Mouse (Mus musculus): ENCODE measurements around the gene Slc30a3. TPM values are rescaled to one million over a fixed set of nuclear protein-coding genes. Genes with fewer than 3 reads are reported as not detected.

The Slc30a3 gene
- polyA plus RNA-seq, 1 experiment, result not detected

DNA sequence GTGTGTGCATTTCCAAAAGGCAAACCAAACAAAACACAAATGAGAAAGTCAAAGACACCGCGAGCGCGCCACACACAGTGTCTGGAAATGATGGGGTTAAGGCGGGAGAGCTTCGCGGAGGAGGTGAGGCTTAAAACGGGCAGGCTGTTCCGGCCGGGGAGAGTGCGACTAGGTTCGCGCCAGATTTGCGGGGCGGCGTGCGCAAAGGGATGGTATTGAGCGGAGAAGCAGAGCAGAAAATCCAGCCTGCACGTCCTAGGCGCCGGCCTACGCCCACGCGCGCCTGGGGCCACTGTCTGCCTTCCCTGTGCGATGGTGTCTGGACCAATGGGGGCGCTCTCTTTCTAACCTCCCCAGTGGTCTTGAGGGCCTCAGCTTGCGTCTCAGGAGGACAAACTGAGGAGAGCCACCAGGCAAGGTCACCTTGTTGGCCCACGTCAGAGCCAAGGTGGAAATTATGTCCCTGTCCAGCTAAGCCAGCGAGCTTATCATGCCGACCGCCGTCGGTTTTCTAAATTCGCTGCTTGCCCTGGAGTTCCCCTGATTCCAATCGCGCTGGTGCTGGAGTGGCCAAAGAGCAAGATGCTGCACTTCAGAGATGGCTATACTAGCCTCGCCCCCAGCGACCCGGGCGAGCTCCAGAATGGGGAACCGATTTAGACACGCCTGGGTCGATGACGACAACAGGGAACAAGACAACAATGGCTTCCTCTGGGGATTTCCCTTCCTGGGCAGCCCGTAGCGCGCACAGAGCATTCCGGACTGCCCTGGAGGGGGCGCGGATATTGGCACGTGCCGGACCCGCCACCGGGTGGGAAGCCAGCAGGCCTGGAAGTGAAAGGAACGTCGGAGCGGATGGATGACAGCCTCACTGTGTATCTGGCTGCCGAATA lies 13.0 kb downstream of the Slc30a3 start:
- Histone ChIP-seq H3K4me1 (ENCODE audit: control insufficient read depth) (peaks cover 5% of the 10 kb centered on the region), H3K36me3 (ENCODE audit: control insufficient read depth) (no peaks in the 10 kb centered on the region), H3K4me3 (replicated peaks) (no peak overlapping the region), H3K27me3 (ENCODE audit: control insufficient read depth) (peaks cover 92% of the 10 kb centered on the region), H3K9me3 (ENCODE audit: control insufficient read depth, low read length) (peaks cover 5% of the 10 kb centered on the region; the same call in 1 of the 2 replicates)
- TF ChIP-seq GATA1 (IDR thresholded peaks at IDR 0.05; ENCODE audit: low read length) (no peak), TAL1 (IDR thresholded peaks at IDR 0.05; ENCODE audit: low read length) (no peak)

DNA sequence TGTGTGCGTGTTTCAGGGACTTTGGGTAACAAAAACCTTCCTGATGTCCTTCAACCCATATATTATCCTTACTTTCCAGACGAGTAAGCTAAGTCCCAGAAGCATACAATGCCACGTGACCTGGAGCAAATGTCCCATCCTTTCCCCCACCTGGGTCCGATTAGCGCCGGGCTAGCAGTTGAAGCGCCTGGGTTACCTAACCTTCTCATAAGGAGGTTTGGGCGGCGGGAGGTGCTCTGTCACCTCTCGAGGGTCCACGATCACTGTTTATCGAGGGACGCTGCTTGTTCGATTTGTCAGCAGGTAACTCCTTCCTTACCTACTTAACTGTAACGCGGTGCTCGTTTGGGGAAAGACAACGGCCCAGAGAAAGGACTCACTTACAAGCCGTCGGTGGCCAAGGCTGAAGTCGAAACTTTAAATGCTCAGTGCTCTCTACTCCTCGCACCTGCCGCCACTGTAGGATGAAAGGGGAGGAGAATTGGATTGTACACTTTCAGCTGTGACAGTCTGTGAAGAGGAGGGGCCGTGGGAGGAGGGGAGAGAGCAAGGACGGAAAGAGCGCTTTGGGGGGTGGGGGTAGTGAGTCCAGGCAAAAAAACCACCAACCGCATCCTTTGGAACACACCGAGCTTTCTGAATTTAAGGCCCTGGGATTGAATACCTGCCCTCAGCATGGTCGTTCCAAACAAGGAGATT lies 13.8 kb downstream of the Slc30a3 start:
- Histone ChIP-seq H3K9me3 (ENCODE audit: control insufficient read depth, low read length) (peaks cover 5% of the 10 kb centered on the region; the same call in 1 of the 2 replicates), H3K36me3 (ENCODE audit: control insufficient read depth) (no peaks in the 10 kb centered on the region), H3K4me3 (replicated peaks) (no peak overlapping the region), H3K4me1 (ENCODE audit: control insufficient read depth) (peaks cover 5% of the 10 kb centered on the region), H3K27me3 (ENCODE audit: control insufficient read depth) (peaks cover 96% of the 10 kb centered on the region)
- TF ChIP-seq TAL1 (IDR thresholded peaks at IDR 0.05; ENCODE audit: low read length) (no peak), GATA1 (IDR thresholded peaks at IDR 0.05; ENCODE audit: low read length) (no peak)

DNA sequence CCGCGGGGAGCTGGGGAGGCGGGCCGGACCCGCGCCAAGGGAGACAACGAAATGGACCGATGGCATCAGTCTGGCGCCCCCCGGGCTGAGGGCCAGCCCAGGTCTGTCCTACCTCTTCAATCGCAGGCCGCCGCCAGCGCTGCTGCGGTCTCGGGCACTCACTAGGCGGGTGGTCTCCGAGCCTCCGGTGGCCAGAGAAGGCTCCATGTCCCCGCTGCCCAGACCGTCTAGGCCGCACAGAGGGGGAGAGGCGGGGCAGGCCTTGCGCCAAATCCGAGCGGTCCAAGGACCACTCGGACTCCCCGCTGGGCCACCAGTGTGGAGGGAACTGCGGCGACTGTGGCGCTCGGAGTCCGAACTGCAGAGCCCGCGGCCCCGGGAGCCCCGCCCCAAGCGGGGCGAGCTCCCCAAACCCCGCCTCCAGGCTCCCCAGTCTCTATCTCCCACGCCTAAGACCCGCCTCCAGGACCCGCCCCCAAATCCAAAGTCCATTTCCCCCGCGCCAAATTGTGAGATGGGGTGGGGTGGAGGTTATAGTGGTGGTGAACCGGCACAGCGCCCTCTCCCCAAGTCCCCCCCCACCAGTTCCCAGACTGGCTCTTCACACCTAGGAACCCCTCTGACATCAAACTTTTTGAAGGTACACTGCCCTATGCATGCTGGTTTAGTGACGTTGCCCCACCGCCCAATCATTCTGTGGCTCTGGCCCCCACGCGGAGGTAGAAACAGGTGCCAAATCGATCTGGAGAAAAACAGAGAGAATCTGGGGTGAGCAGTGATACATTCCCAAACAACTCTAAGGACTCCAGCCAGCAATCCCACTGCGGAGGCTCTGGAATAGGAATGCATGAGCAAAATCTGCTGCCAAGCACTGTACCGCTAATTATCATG lies 14.6 kb downstream of the Slc30a3 start:
- H3K9me3 ChIP-seq (ENCODE audit: control insufficient read depth, low read length), result peaks cover 5% of the 10 kb centered on the region; the same call in 1 of the 2 replicates
- H3K4me3 ChIP-seq (replicated peaks), result peak overlapping the region; percentile 24
- H3K27me3 ChIP-seq (ENCODE audit: control insufficient read depth), result peaks cover 98% of the 10 kb centered on the region
- no peaks in the 10 kb centered on the region for H3K36me3 ChIP-seq (ENCODE audit: control insufficient read depth)
- TF ChIP-seq GATA1 (IDR thresholded peaks at IDR 0.05; ENCODE audit: low read length) (no peak), TAL1 (IDR thresholded peaks at IDR 0.05; ENCODE audit: low read length) (no peak)
- H3K4me1 ChIP-seq (ENCODE audit: control insufficient read depth), result peaks cover 5% of the 10 kb centered on the region

DNA sequence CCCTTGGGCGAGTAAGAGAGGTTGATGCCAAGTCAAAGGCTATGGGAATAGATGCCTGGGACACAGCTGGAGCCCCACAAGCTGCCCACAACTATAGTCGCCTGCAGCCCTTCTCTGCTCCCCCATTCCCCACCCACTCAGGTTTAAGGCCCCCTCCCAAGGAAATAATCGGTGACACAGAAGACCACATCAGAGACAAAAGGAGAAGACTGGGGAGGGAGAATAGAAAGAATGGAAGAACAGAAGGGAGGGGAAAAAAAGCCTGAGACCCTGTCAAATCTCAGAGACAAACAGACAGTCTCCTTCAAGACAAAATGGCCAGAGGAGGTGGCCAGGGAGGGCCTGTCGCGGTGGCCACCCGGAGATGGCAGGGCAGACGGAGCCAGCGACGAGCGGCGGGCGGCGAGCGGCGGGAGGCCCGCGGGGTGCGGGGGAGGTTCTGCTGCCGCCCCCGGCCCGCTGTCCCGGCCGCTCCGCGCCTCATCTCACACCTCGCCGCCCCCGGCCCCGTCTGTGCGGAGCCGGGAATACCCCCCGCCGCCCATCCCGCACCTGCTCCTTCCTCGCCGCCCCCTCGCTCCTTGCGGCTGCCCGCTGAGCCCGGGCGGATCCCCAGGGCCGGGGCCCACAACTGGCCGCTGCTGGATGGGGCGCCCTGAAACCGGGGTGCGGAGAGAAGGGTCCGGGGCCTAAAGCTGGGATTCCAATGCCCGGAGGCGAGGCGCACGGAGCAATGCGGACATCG lies 15.6 kb downstream of the Slc30a3 start:
- TF ChIP-seq TAL1 (IDR thresholded peaks at IDR 0.05; ENCODE audit: low read length) (no peak), GATA1 (IDR thresholded peaks at IDR 0.05; ENCODE audit: low read length) (no peak)
- peaks cover 5% of the 10 kb centered on the region for H3K4me1 ChIP-seq (ENCODE audit: control insufficient read depth)
- peaks cover 5% of the 10 kb centered on the region; the same call in 1 of the 2 replicates for H3K9me3 ChIP-seq (ENCODE audit: control insufficient read depth, low read length)
- no peaks in the 10 kb centered on the region for H3K36me3 ChIP-seq (ENCODE audit: control insufficient read depth)
- peaks cover 97% of the 10 kb centered on the region for H3K27me3 ChIP-seq (ENCODE audit: control insufficient read depth)
- no peak overlapping the region for H3K4me3 ChIP-seq (replicated peaks)

DNA sequence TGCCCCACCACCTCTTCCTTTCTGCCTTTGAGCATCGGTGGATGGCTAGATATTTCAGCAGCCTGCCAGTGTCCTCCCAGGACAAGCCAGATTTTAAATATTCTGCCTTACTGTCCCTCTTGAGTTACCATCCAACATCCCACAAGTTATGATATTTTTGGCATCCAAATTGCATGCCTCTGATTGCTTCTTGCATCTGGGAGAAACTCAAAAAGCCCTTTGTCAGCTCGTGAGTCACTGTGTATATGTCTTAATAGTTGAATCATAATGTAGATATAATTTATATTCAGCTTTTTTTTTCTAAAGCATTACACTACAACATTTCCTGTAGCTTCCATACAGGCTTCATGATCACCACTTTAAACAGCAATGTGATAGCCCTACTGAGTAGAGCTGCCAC lies 20.9 kb downstream of the Slc30a3 start:
- Histone ChIP-seq H3K27me3 (ENCODE audit: control insufficient read depth) (peaks cover 70% of the 10 kb centered on the region), H3K36me3 (ENCODE audit: control insufficient read depth) (no peaks in the 10 kb centered on the region), H3K4me3 (replicated peaks) (no peak overlapping the region), H3K4me1 (ENCODE audit: control insufficient read depth) (peaks cover 9% of the 10 kb centered on the region), H3K9me3 (ENCODE audit: control insufficient read depth, low read length) (no peaks in the 10 kb centered on the region)
- no peak for TF ChIP-seq GATA1 (IDR thresholded peaks at IDR 0.05; ENCODE audit: low read length)
- TF ChIP-seq TAL1 (IDR thresholded peaks at IDR 0.05; ENCODE audit: low read length), result no peak

DNA sequence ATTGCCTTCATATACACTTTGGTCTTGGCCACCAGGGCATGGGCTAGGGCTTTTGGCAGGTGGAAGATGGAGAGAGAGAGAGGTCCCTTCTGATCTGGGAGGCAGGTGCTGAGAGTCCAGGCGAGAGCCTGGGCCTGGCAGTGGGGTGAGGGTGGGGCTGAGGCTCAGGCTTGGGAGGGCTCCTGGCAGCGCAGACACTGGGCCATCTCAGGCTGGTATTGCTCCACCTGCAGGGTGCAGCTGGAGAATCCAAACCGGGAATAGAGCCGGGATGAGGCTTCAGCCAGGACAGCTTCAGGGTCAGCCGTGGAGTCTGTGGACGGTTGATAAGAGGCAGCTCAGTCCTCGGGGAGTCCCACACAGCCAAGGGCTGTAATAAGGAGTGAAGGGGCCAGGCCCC lies 21.4 kb downstream of the Slc30a3 start:
- H3K36me3 ChIP-seq (ENCODE audit: control insufficient read depth), result no peaks in the 10 kb centered on the region
- H3K9me3 ChIP-seq (ENCODE audit: control insufficient read depth, low read length), result no peaks in the 10 kb centered on the region
- peaks cover 9% of the 10 kb centered on the region for H3K4me1 ChIP-seq (ENCODE audit: control insufficient read depth)
- TF ChIP-seq GATA1 (IDR thresholded peaks at IDR 0.05; ENCODE audit: low read length), result no peak
- TF ChIP-seq TAL1 (IDR thresholded peaks at IDR 0.05; ENCODE audit: low read length), result no peak
- H3K27me3 ChIP-seq (ENCODE audit: control insufficient read depth), result peaks cover 65% of the 10 kb centered on the region
- no peak overlapping the region for H3K4me3 ChIP-seq (replicated peaks)

DNA sequence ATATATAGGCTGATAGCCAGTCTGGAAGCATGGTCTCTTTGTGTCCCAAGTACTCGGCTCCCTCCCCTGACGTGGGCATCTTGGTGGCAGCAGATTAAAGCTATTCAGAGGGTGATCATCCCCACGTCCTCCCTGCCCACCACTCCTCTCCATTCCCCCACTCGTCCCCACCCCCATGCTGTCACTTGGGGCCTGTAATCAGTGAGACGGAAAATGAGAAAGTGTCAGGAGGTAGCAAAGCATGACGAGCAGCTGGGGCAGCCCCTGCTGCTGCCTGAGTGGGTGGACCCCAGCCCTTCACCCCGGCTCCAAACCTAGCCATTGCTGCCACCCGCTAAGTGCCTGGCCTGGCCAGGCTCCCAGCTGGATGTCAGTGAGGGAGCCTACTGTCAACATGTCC lies 24.1 kb downstream of the Slc30a3 start:
- no peaks in the 10 kb centered on the region for H3K9me3 ChIP-seq (ENCODE audit: control insufficient read depth, low read length)

More for the DNA sequence above, 24.1 kb downstream of the Slc30a3 start:
- peaks cover under 1% of the 10 kb centered on the region for H3K36me3 ChIP-seq (ENCODE audit: control insufficient read depth)
- H3K27me3 ChIP-seq (ENCODE audit: control insufficient read depth), result peaks cover 39% of the 10 kb centered on the region
- TF ChIP-seq TAL1 (IDR thresholded peaks at IDR 0.05; ENCODE audit: low read length) (no peak), GATA1 (IDR thresholded peaks at IDR 0.05; ENCODE audit: low read length) (no peak)
- no peak overlapping the region for H3K4me3 ChIP-seq (replicated peaks)
- H3K4me1 ChIP-seq (ENCODE audit: control insufficient read depth), result peaks cover 9% of the 10 kb centered on the region

Measured in erythroblast, embryonic 14.5 days (primary cell).